Mouse (Mus musculus) kidney, adult 10 weeks (tissue): ENCODE results near the gene Olfr104-ps. TPM values are rescaled to one million over a fixed set of nuclear protein-coding genes. Genes with fewer than 3 reads are reported as not detected.

Source experiments
- polyA plus RNA-seq: library from polyadenylated mRNA; stranded (reverse); fragments of 350-450 nt; fragmentation: Illumina TruSeq; extraction: RNeasy Lipid Tissue Mini Kit (QIAGEN cat#74804); gene quantifications from one replicate; pipeline ENCODE4 v1.2.3, GENCODE M21; 2014; ENCODE audit warnings: low read depth, low replicate concordance

Olfr104-ps gene
- polyA plus RNA-seq, result not detected

GRCm38 (mm10) chr17:37359282-37359681 lies at the start of gene Olfr104-ps:
Gene Olfr104-ps (plus strand): TSS chr17:37359582.

DNA sequence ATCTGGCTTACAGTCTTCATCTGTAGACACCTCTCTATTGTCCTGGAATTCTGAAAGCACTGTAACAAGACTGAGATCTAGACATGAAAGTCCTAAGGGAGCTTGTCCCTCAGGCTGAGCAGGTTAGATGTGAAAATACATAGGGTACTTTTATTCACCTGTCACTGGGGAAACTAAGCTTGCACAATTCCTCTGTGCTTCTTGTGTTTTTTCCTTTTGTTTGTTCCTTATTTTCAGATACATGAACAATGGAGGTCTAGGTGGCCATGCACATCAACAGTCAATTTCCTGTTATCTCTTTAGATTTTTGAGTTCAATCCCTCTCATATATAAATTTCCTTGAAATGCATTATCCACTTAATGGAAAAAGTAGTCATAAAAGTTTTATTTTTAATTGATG lies 42.4 kb upstream of the Olfr104-ps start, which contains the start of gene Olfr102:
Gene Olfr102, minus strand, starts transcription at position 101 of the 400 bp plus-strand sequence.

DNA sequence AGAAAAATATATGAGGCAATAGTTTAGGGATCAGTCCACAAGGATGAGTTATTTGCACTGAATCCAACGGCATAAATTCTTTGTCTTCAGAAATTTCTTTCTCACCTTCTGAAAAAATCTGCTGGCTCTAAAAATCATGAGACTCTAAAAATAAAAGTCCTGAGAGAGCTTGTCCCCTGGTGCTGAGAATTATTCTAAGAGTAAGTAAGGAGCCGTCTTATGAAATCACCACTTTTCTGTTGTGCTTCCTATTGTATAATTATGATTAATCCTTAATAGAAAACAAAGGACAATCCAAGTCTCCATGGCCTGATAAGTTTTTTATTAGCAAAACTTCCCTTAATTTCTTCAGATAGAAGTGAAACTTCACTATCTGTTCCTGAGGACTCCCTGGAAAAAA lies 19.8 kb upstream of the Olfr104-ps start, which contains the start of gene Olfr103:
Gene Olfr103, minus strand, starts transcription at position 101 of the 400 bp plus-strand sequence.

DNA sequence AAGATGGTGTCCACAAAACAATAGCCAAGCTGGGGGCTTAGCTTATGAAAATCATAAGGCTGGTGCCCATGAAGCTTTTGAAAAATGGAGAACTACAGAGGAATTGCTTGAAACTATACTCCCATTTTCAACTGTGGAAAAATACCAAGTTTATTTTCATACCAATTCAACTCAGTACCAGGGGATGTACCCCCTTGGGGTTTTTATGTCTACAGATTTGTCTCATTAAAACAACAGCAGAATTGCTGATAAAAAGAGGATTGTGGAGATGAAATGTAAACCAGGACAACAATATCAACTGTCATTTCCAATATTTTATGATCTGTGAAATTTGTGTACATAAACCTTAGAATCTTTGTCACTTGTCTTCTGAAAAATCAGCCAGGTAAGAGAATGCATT lies 19.4 kb downstream of the Olfr104-ps start, which contains the start of gene Olfr105-ps:
Gene Olfr105-ps, plus strand, starts transcription at position 301 of the 400 bp plus-strand sequence.

GRCm38 (mm10) chr17:37390093-37390492 lies 30.7 kb downstream of the Olfr104-ps start, which contains the start of gene Olfr106-ps:
Gene Olfr106-ps (plus strand): TSS chr17:37390393.

GRCm38 (mm10) chr17:37398926-37399325 lies 39.5 kb downstream of the Olfr104-ps start, which contains the start of gene Olfr107:
Gene Olfr107 (plus strand): TSS chr17:37399226.

Other genes starting within 250 kb of the Olfr104-ps start
- gene Olfr92, start 239.5 kb upstream of the Olfr104-ps start, polyA plus RNA-seq, result not detected
- gene Olfr93, start 198.1 kb upstream of the Olfr104-ps start, polyA plus RNA-seq, result not detected
- gene Ubd, start 165.7 kb upstream of the Olfr104-ps start, polyA plus RNA-seq, result 0.69 TPM
- gene Olfr94, start 158.6 kb upstream of the Olfr104-ps start, polyA plus RNA-seq, result not detected
- gene Olfr95, start 146.5 kb upstream of the Olfr104-ps start, polyA plus RNA-seq, result not detected
- not detected for gene Olfr96, start 139.4 kb upstream of the Olfr104-ps start, polyA plus RNA-seq
- not detected for gene Olfr97, start 122.3 kb upstream of the Olfr104-ps start, polyA plus RNA-seq
- gene Olfr98, start 95.8 kb upstream of the Olfr104-ps start, polyA plus RNA-seq, result not detected
- 0.85 TPM for gene H2-M3, start 89.4 kb upstream of the Olfr104-ps start, polyA plus RNA-seq
- gene Olfr99, start 76.1 kb upstream of the Olfr104-ps start, polyA plus RNA-seq, result not detected
- gene Olfr101, start 55.3 kb upstream of the Olfr104-ps start, polyA plus RNA-seq, result not detected
- gene Olfr102, start 42.5 kb upstream of the Olfr104-ps start, polyA plus RNA-seq, result not detected
- gene Olfr103, start 19.9 kb upstream of the Olfr104-ps start, polyA plus RNA-seq, result not detected
- gene Olfr105-ps, start 19.5 kb downstream of the Olfr104-ps start, polyA plus RNA-seq, result not detected
- gene Olfr106-ps, start 30.8 kb downstream of the Olfr104-ps start, polyA plus RNA-seq, result not detected
- gene Olfr107, start 39.6 kb downstream of the Olfr104-ps start, polyA plus RNA-seq, result not detected
- gene Olfr108, start 85.9 kb downstream of the Olfr104-ps start, polyA plus RNA-seq, result not detected
- not detected for gene Olfr109, start 99.3 kb downstream of the Olfr104-ps start, polyA plus RNA-seq
- gene H2-M2, start 124.0 kb downstream of the Olfr104-ps start, polyA plus RNA-seq, result not detected
- not detected for gene Olfr110, start 132.9 kb downstream of the Olfr104-ps start, polyA plus RNA-seq
- not detected for gene Olfr111, start 148.4 kb downstream of the Olfr104-ps start, polyA plus RNA-seq
- not detected for gene Olfr112, start 209.9 kb downstream of the Olfr104-ps start, polyA plus RNA-seq
- gene Olfr113, start 218.1 kb downstream of the Olfr104-ps start, polyA plus RNA-seq, result not detected
- not detected for gene Olfr114, start 233.2 kb downstream of the Olfr104-ps start, polyA plus RNA-seq